Mouse (Mus musculus): ENCODE measurements around the gene Nt5c1a. TPM values are rescaled to one million over a fixed set of nuclear protein-coding genes. Genes with fewer than 3 reads are reported as not detected.

Gene Nt5c1a
- polyA plus RNA-seq, 1 experiment from 2014 or later: not detected

- Histone ChIP-seq H3K27ac (no peak overlapping the region), H3K4me2 (peak overlapping the region; percentile 19; the same call in 1 of the 2 replicates), H3K27me3 (peaks cover 78% of the 10 kb centered on the region)
These were observed 34.6 kb downstream of the Nt5c1a start for GRCm38 (mm10) chr4:123235835-123236430.

GRCm38 (mm10) chr4:123236431-123237031 is 35.2 kb downstream of the Nt5c1a start:
- Histone ChIP-seq H3K9me3 (no peaks in the 10 kb centered on the region), H3K4me2 (no peak overlapping the region), H3K4me1 (replicated peaks) (peaks cover 23% of the 10 kb centered on the region), H3K27ac (no peak overlapping the region), H3K9ac (no peak overlapping the region), H3K27me3 (peaks cover 80% of the 10 kb centered on the region), H3K4me3 (no peak overlapping the region), H3K36me3 (no peaks in the 10 kb centered on the region)
- no peak for ATAC-seq (ENCODE audit: low FRiP score)
- WGBS: 85% methylated on average over 13 of the region's 13 CpGs

More at GRCm38 (mm10) chr4:123235835-123236430, 34.6 kb downstream of the Nt5c1a start:
- no peaks in the 10 kb centered on the region for H3K9me3 ChIP-seq
- no peak overlapping the region for H3K9ac ChIP-seq
- WGBS: 50% methylated on average over 9 of the region's 9 CpGs
- ATAC-seq (ENCODE audit: low FRiP score): no peak
- no peaks in the 10 kb centered on the region for H3K36me3 ChIP-seq
- H3K4me3 ChIP-seq: no peak overlapping the region
- H3K4me1 ChIP-seq (replicated peaks): peaks cover 23% of the 10 kb centered on the region

- H3K4me2 ChIP-seq: no peak overlapping the region
- H3K9me3 ChIP-seq: no peaks in the 10 kb centered on the region
- no peaks in the 10 kb centered on the region for H3K36me3 ChIP-seq
- H3K27me3 ChIP-seq: peaks cover 69% of the 10 kb centered on the region
- no peak overlapping the region for H3K4me3 ChIP-seq
- 60% methylated on average over 6 of the region's 6 CpGs for WGBS
- H3K27ac ChIP-seq: no peak overlapping the region
- peaks cover 23% of the 10 kb centered on the region for H3K4me1 ChIP-seq (replicated peaks)
- no peak for ATAC-seq (ENCODE audit: low FRiP score)
- H3K9ac ChIP-seq: no peak overlapping the region
These were observed 36.3 kb downstream of the Nt5c1a start for GRCm38 (mm10) chr4:123237386-123238266.

- H3K9ac ChIP-seq: peak overlapping the region; percentile 61
- H3K4me2 ChIP-seq: peak overlapping the region; percentile 59
- peak; percentile 70 for ATAC-seq (ENCODE audit: low FRiP score)
- H3K9me3 ChIP-seq: no peaks in the 10 kb centered on the region
- peak overlapping the region; percentile 38 for H3K4me3 ChIP-seq
- H3K27ac ChIP-seq: 0 out of 2 replicates have a peak overlapping the region, but pooled peaks have one; percentile 19
- no peaks in the 10 kb centered on the region for H3K36me3 ChIP-seq
- H3K4me1 ChIP-seq (replicated peaks): peaks cover 16% of the 10 kb centered on the region
- WGBS: 5% methylated on average over 56 of the region's 58 CpGs
- peaks cover 50% of the 10 kb centered on the region for H3K27me3 ChIP-seq
These were observed 38.3 kb downstream of the Nt5c1a start for GRCm38 (mm10) chr4:123239361-123240203.

- H3K9ac ChIP-seq: no peak overlapping the region
- ATAC-seq (ENCODE audit: low FRiP score): no peak
- no peak overlapping the region for H3K27ac ChIP-seq
- H3K4me3 ChIP-seq: no peak overlapping the region
- no peaks in the 10 kb centered on the region; the same call in 1 of the 2 replicates for H3K4me1 ChIP-seq (replicated peaks)
- H3K9me3 ChIP-seq: no peaks in the 10 kb centered on the region
- no peaks in the 10 kb centered on the region for H3K36me3 ChIP-seq
- no peak overlapping the region for H3K4me2 ChIP-seq
- peaks cover 2% of the 10 kb centered on the region; the same call in 1 of the 2 replicates for H3K27me3 ChIP-seq
- WGBS: 85% methylated on average over 7 of the region's 7 CpGs
These were observed 44.9 kb downstream of the Nt5c1a start for GRCm38 (mm10) chr4:123246221-123246620.

GRCm38 (mm10) chr4:123246651-123247050 is 45.3 kb downstream of the Nt5c1a start:
- ATAC-seq (ENCODE audit: low FRiP score): no peak
- no peak overlapping the region for H3K4me3 ChIP-seq
- H3K27ac ChIP-seq: no peak overlapping the region
- H3K27me3 ChIP-seq: no peaks in the 10 kb centered on the region
- H3K4me2 ChIP-seq: no peak overlapping the region
- no peaks in the 10 kb centered on the region for H3K9me3 ChIP-seq
- WGBS: 93% methylated on average over 5 of the region's 5 CpGs
- no peak overlapping the region for H3K9ac ChIP-seq
- H3K36me3 ChIP-seq: no peaks in the 10 kb centered on the region
- no peaks in the 10 kb centered on the region; the same call in 1 of the 2 replicates for H3K4me1 ChIP-seq (replicated peaks)

- Histone ChIP-seq H3K9ac (no peak overlapping the region), H3K4me3 (no peak overlapping the region), H3K4me2 (no peak overlapping the region), H3K9me3 (no peaks in the 10 kb centered on the region), H3K27me3 (no peaks in the 10 kb centered on the region), H3K4me1 (replicated peaks) (peaks cover 5% of the 10 kb centered on the region), H3K36me3 (no peaks in the 10 kb centered on the region), H3K27ac (no peak overlapping the region)
- no peak for ATAC-seq (ENCODE audit: low FRiP score)
- WGBS: 67% methylated on average over 7 of the region's 7 CpGs
These were observed 46.0 kb downstream of the Nt5c1a start for GRCm38 (mm10) chr4:123247147-123247880.

GRCm38 (mm10) chr4:123248971-123249567 is 47.8 kb downstream of the Nt5c1a start:
- WGBS: 76% methylated on average over 7 of the region's 7 CpGs
- H3K4me1 ChIP-seq (replicated peaks): peaks cover 11% of the 10 kb centered on the region
- no peak for ATAC-seq (ENCODE audit: low FRiP score)
- no peak overlapping the region for H3K4me3 ChIP-seq
- H3K27me3 ChIP-seq: no peaks in the 10 kb centered on the region
- no peaks in the 10 kb centered on the region for H3K36me3 ChIP-seq
- no peak overlapping the region for H3K9ac ChIP-seq
- no peak overlapping the region for H3K4me2 ChIP-seq
- H3K9me3 ChIP-seq: no peaks in the 10 kb centered on the region
- H3K27ac ChIP-seq: no peak overlapping the region

- no peak for ATAC-seq (ENCODE audit: low FRiP score)
- no peaks in the 10 kb centered on the region for H3K9me3 ChIP-seq
- no peaks in the 10 kb centered on the region for H3K36me3 ChIP-seq
- no peak overlapping the region for H3K4me2 ChIP-seq
- no peaks in the 10 kb centered on the region for H3K27me3 ChIP-seq
- H3K4me3 ChIP-seq: no peak overlapping the region
- 80% methylated on average over 5 of the region's 5 CpGs for WGBS
- H3K9ac ChIP-seq: no peak overlapping the region
- H3K27ac ChIP-seq: no peak overlapping the region
- peaks cover 11% of the 10 kb centered on the region; the same call in 1 of the 2 replicates for H3K4me1 ChIP-seq (replicated peaks)
These were observed 50.9 kb downstream of the Nt5c1a start for GRCm38 (mm10) chr4:123252214-123252613.

GRCm38 (mm10) chr4:123254617-123255016 is 53.3 kb downstream of the Nt5c1a start:
- Histone ChIP-seq H3K27ac (no peak overlapping the region), H3K4me2 (no peak overlapping the region), H3K27me3 (no peaks in the 10 kb centered on the region), H3K9ac (no peak overlapping the region), H3K9me3 (no peaks in the 10 kb centered on the region), H3K36me3 (no peaks in the 10 kb centered on the region), H3K4me3 (no peak overlapping the region), H3K4me1 (replicated peaks) (peaks cover 11% of the 10 kb centered on the region; the same call in 1 of the 2 replicates)
- ATAC-seq (ENCODE audit: low FRiP score): peak; percentile 63; the same call in 1 of the 2 replicates
- whole genome bisulfite sequencing: 22% methylated on average over 5 of the region's 5 CpGs
